Mouse (Mus musculus) midbrain, embryonic 13.5 days (tissue): ENCODE measurements around the gene Phpt1. TPM values are rescaled to one million over a fixed set of nuclear protein-coding genes. Genes with fewer than 3 reads are reported as not detected.

ENCODE experiments used
- ATAC-seq: fragments of 200-750 bp; cut with Nextera tagmentation; 2 replicates; pipeline ENCODE4 v1.8.0; 2017; ENCODE audit warnings: mild to moderate bottlenecking, moderate TSS enrichment, moderate library complexity
- H3K27ac ChIP-seq: fragments of 300-500 bp; sonication (generic); 2 replicates; pipeline ENCODE4 v1.5.1; 2015; ENCODE audit warnings: inconsistent platforms, mild to moderate bottlenecking, moderate library complexity
- H3K27me3 ChIP-seq: fragments of 300-500 bp; sonication (generic); 2 replicates; pipeline ENCODE4 v1.6.1; 2015; ENCODE audit warnings: mild to moderate bottlenecking, inconsistent platforms
- H3K36me3 ChIP-seq: fragments of 300-500 bp; sonication (generic); 2 replicates; pipeline ENCODE4 v1.6.1; 2015; ENCODE audit warnings: mild to moderate bottlenecking, inconsistent platforms
- H3K4me1 ChIP-seq: fragments of 300-500 bp; sonication (generic); replicated peaks from 2 replicates; pipeline ENCODE4 v1.6.1; 2015; ENCODE audit warnings: inconsistent platforms
- H3K4me2 ChIP-seq: fragments of 300-500 bp; sonication (generic); replicated peaks from 2 replicates; pipeline ENCODE4 v1.6.1; 2015; ENCODE audit warnings: moderate library complexity, mild to moderate bottlenecking, inconsistent platforms
- H3K4me3 ChIP-seq: fragments of 300-500 bp; sonication (generic); replicated peaks from 2 replicates; pipeline ENCODE4 v1.5.1; 2015; ENCODE audit warnings: mild to moderate bottlenecking, inconsistent platforms
- H3K9ac ChIP-seq: fragments of 300-500 bp; sonication (generic); replicated peaks from 2 replicates; pipeline ENCODE4 v1.6.1; 2015; ENCODE audit warnings: mild to moderate bottlenecking, inconsistent platforms
- H3K9me3 ChIP-seq: fragments of 300-500 bp; sonication (generic); 2 replicates; pipeline ENCODE4 v1.6.1; 2016; ENCODE audit warnings: mild to moderate bottlenecking, inconsistent platforms
- WGBS: fragments of 180-500 bp; shearing (Covaris S2); methylation state at CpG from one replicate; pipeline ENCODE4 v1.1.7; 2015; 5-methylcytosine and 5-hydroxymethylcytosine counted together
- polyA plus RNA-seq: library from polyadenylated mRNA; unstranded; fragments of >200 nt; fragmentation: Nextera tagmentation; extraction: Ambion mirVana; gene quantifications from 2 replicates; pipeline ENCODE4 v1.2.1, GENCODE M21; 2015

Gene Phpt1
- polyA plus RNA-seq, 1 experiment from 2014 or later = 190 TPM

GRCm38 (mm10) chr2:25596765-25597510, 21.9 kb upstream of the Phpt1 start:
- no peaks in the 10 kb centered on the region for H3K9me3 ChIP-seq
- H3K27me3 ChIP-seq = no peaks in the 10 kb centered on the region
- H3K4me1 ChIP-seq = no peaks in the 10 kb centered on the region
- H3K9ac ChIP-seq = no peak overlapping the region
- no peak for ATAC-seq
- 95% methylated on average over 5 of the region's 5 CpGs for WGBS
- H3K4me2 ChIP-seq = no peak overlapping the region
- H3K36me3 ChIP-seq = peaks cover 95% of the 10 kb centered on the region
- H3K27ac ChIP-seq = no peak overlapping the region
- no peak overlapping the region for H3K4me3 ChIP-seq

- no peak for ATAC-seq
- H3K9ac ChIP-seq = no peak overlapping the region
- H3K4me3 ChIP-seq = no peak overlapping the region
- H3K4me2 ChIP-seq = no peak overlapping the region
- no peaks in the 10 kb centered on the region for H3K9me3 ChIP-seq
- WGBS = 92% methylated on average over 2 of the region's 2 CpGs
- no peak overlapping the region for H3K27ac ChIP-seq
- H3K4me1 ChIP-seq = no peaks in the 10 kb centered on the region
- H3K27me3 ChIP-seq = no peaks in the 10 kb centered on the region
- peaks cover 93% of the 10 kb centered on the region for H3K36me3 ChIP-seq
These were observed 16.8 kb upstream of the Phpt1 start for GRCm38 (mm10) chr2:25591863-25592262.

- WGBS = 97% methylated on average over 8 of the region's 8 CpGs
- no peaks in the 10 kb centered on the region for H3K27me3 ChIP-seq
- no peak overlapping the region for H3K9ac ChIP-seq
- ATAC-seq = no peak
- H3K4me3 ChIP-seq = no peak overlapping the region
- no peak overlapping the region for H3K27ac ChIP-seq
- peaks cover 97% of the 10 kb centered on the region for H3K36me3 ChIP-seq
- peaks cover 3% of the 10 kb centered on the region; the same call in 1 of the 2 replicates for H3K4me1 ChIP-seq
- H3K9me3 ChIP-seq = no peaks in the 10 kb centered on the region
- no peak overlapping the region for H3K4me2 ChIP-seq
These were observed 13.3 kb upstream of the Phpt1 start for GRCm38 (mm10) chr2:25588227-25588907.

GRCm38 (mm10) chr2:25587290-25587689, 12.3 kb upstream of the Phpt1 start:
- Histone ChIP-seq H3K4me2 (no peak overlapping the region), H3K27me3 (no peaks in the 10 kb centered on the region), H3K27ac (no peak overlapping the region), H3K9ac (no peak overlapping the region), H3K4me3 (no peak overlapping the region), H3K9me3 (no peaks in the 10 kb centered on the region), H3K36me3 (peaks cover 92% of the 10 kb centered on the region), H3K4me1 (peaks cover 14% of the 10 kb centered on the region)
- no peak for ATAC-seq
- WGBS = 94% methylated on average over 8 of the region's 8 CpGs

GRCm38 (mm10) chr2:25585601-25586000, 10.6 kb upstream of the Phpt1 start:
- no peak overlapping the region for H3K4me3 ChIP-seq
- peaks cover 6% of the 10 kb centered on the region for H3K27me3 ChIP-seq
- peaks cover 75% of the 10 kb centered on the region for H3K36me3 ChIP-seq
- no peak overlapping the region for H3K9ac ChIP-seq
- H3K4me1 ChIP-seq = peaks cover 29% of the 10 kb centered on the region
- no peak for ATAC-seq
- H3K9me3 ChIP-seq = no peaks in the 10 kb centered on the region
- H3K4me2 ChIP-seq = no peak overlapping the region
- no peak overlapping the region for H3K27ac ChIP-seq
- 94% methylated on average over 3 of the region's 3 CpGs for WGBS

- 89% methylated on average over 4 of the region's 4 CpGs for WGBS
- Histone ChIP-seq H3K36me3 (peaks cover 68% of the 10 kb centered on the region), H3K27me3 (peaks cover 14% of the 10 kb centered on the region), H3K27ac (no peak overlapping the region), H3K4me2 (no peak overlapping the region), H3K4me3 (no peak overlapping the region), H3K9ac (no peak overlapping the region), H3K9me3 (no peaks in the 10 kb centered on the region), H3K4me1 (peaks cover 36% of the 10 kb centered on the region)
- ATAC-seq = no peak
These were observed 9.8 kb upstream of the Phpt1 start for GRCm38 (mm10) chr2:25584856-25585255.

GRCm38 (mm10) chr2:25584152-25584551, 9.1 kb upstream of the Phpt1 start:
- peaks cover 21% of the 10 kb centered on the region for H3K27me3 ChIP-seq
- H3K9ac ChIP-seq = no peak overlapping the region
- WGBS = 95% methylated on average over 3 of the region's 3 CpGs
- H3K36me3 ChIP-seq = peaks cover 61% of the 10 kb centered on the region
- H3K4me3 ChIP-seq = no peak overlapping the region
- no peaks in the 10 kb centered on the region for H3K9me3 ChIP-seq
- no peak overlapping the region for H3K4me2 ChIP-seq
- peaks cover 43% of the 10 kb centered on the region for H3K4me1 ChIP-seq
- no peak overlapping the region for H3K27ac ChIP-seq
- no peak for ATAC-seq

- H3K27ac ChIP-seq = no peak overlapping the region
These were observed 8.5 kb upstream of the Phpt1 start for GRCm38 (mm10) chr2:25583571-25583970.

GRCm38 (mm10) chr2:25583120-25583481, 8.1 kb upstream of the Phpt1 start:
- 82% methylated on average over 6 of the region's 6 CpGs for WGBS
- no peaks in the 10 kb centered on the region for H3K9me3 ChIP-seq
- peaks cover 31% of the 10 kb centered on the region for H3K27me3 ChIP-seq
- no peak overlapping the region for H3K4me3 ChIP-seq
- H3K9ac ChIP-seq = 0 out of 2 replicates have a peak overlapping the region, but pooled peaks have one; percentile 14
- peaks cover 51% of the 10 kb centered on the region for H3K36me3 ChIP-seq
- H3K4me1 ChIP-seq = peaks cover 50% of the 10 kb centered on the region
- ATAC-seq = no peak
- no peak overlapping the region for H3K27ac ChIP-seq
- H3K4me2 ChIP-seq = no peak overlapping the region

More at GRCm38 (mm10) chr2:25583571-25583970, 8.5 kb upstream of the Phpt1 start:
- no peak overlapping the region for H3K9ac ChIP-seq
- no peak overlapping the region for H3K4me2 ChIP-seq
- peaks cover 26% of the 10 kb centered on the region for H3K27me3 ChIP-seq
- H3K4me1 ChIP-seq = peaks cover 46% of the 10 kb centered on the region
- peaks cover 56% of the 10 kb centered on the region for H3K36me3 ChIP-seq
- no peak overlapping the region for H3K4me3 ChIP-seq
- WGBS = 74% methylated on average over 4 of the region's 4 CpGs
- no peak for ATAC-seq
- H3K9me3 ChIP-seq = no peaks in the 10 kb centered on the region

GRCm38 (mm10) chr2:25582466-25583119, 7.6 kb upstream of the Phpt1 start:
- no peak overlapping the region for H3K4me3 ChIP-seq
- ATAC-seq = 0 out of 2 replicates have a peak, but pooled peaks have one; percentile 8
- H3K9ac ChIP-seq = 0 out of 2 replicates have a peak overlapping the region, but pooled peaks have one; percentile 28
- peaks cover 55% of the 10 kb centered on the region for H3K4me1 ChIP-seq
- H3K27me3 ChIP-seq = peaks cover 36% of the 10 kb centered on the region
- H3K4me2 ChIP-seq = no peak overlapping the region
- H3K36me3 ChIP-seq = peaks cover 47% of the 10 kb centered on the region
- 49% methylated on average over 12 of the region's 12 CpGs for WGBS
- H3K27ac ChIP-seq = no peak overlapping the region
- no peaks in the 10 kb centered on the region for H3K9me3 ChIP-seq

GRCm38 (mm10) chr2:25581901-25582301, 6.9 kb upstream of the Phpt1 start:
- ATAC-seq = peak; percentile 3; the same call in 1 of the 2 replicates
- peak overlapping the region; percentile 75; the same call in 1 of the 2 replicates for H3K4me2 ChIP-seq
- peaks cover 40% of the 10 kb centered on the region for H3K36me3 ChIP-seq
- H3K27ac ChIP-seq = no peak overlapping the region
- no peak overlapping the region for H3K4me3 ChIP-seq
- H3K27me3 ChIP-seq = peaks cover 43% of the 10 kb centered on the region
- WGBS = 35% methylated on average over 6 of the region's 6 CpGs
- peaks cover 62% of the 10 kb centered on the region for H3K4me1 ChIP-seq
- H3K9me3 ChIP-seq = no peaks in the 10 kb centered on the region
- H3K9ac ChIP-seq = no peak overlapping the region

GRCm38 (mm10) chr2:25581294-25581864, 6.4 kb upstream of the Phpt1 start, which contains the start of gene Ajm1:
Gene Ajm1 (minus strand): TSS chr2:25581757.
- Histone ChIP-seq H3K4me3 (peak within 1 kb of the TSS; percentile 53), H3K4me1 (peaks cover 66% of the 10 kb centered on the region), H3K9ac (peak within 1 kb of the TSS; percentile 69), H3K27ac (no peak within 1 kb of the TSS), H3K36me3 (peaks cover 35% of the 10 kb centered on the region), H3K9me3 (no peaks in the 10 kb centered on the region), H3K4me2 (peak within 1 kb of the TSS; percentile 75), H3K27me3 (peaks cover 48% of the 10 kb centered on the region)
- ATAC-seq = peak; percentile 68
- 6% methylated on average over 19 of the region's 19 CpGs for WGBS
